Mouse (Mus musculus) ES-Bruce4 (cell line): Measurements from ENCODE around the gene Ap3d1.

Source experiments
- CTCF ChIP-seq: IDR thresholded peaks from one replicate; pipeline ENCODE4 v1.8.1; 2011; ENCODE audit warnings: low read depth, low read length
- EP300 ChIP-seq: IDR thresholded peaks from 2 replicates; pipeline ENCODE4 v1.6.1; 2011; ENCODE audit warnings: low read depth, low read length; ENCODE audit not compliant: insufficient read depth
- POLR2A ChIP-seq: IDR thresholded peaks from one replicate; pipeline ENCODE4 v1.8.1; 2011; ENCODE audit warnings: low read length; ENCODE audit not compliant: insufficient read depth

DNA sequence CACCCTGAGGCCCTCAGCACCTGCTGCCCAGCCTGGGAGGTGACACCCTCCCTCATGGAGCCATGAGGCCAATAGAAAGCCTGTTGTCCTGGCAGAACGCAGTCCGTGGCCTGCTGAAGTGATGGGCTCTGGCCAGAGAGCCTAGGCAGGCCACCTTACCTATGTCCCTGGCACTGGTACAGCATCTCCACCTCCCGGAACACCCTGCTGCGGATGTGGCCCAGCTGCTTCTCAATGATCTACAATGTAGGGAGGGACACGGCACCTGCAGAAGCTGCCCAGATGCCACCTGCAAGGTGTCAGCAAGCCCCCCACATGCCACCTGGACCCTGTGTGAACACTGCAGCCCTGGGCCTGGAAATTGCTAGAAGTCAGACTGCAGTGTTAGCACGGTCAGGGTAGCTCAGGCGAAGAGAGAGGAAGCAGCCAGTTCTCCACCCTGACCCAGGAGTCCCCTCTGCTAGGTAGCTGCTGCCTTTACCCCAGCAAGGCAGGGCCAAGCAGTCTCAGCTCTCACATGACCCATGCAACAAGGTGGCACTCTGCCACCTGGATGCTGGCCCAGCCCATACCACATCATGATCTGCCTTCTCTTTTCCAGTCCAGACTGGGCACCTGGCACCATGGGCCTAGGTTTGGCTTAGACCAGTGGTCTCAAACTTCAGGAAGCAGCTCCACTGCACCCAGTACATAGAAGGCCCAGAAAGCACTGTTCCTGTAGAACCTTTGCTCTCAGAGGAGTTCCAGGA lies 72.2 kb downstream of the Ap3d1 start:
- TF ChIP-seq CTCF (no peak), EP300 (no peak), POLR2A (no peak)
